Mouse (Mus musculus): ENCODE results near the gene Lasp1. TPM values are rescaled to one million over a fixed set of nuclear protein-coding genes. Genes with fewer than 3 reads are reported as not detected.

Lasp1 gene
- total and polyA plus RNA-seq, 3 experiments, result 31.0 to 122 (median 49.6) TPM

GRCm38 (mm10) chr11:97877341-97877740 lies 78.5 kb downstream of the Lasp1 start:
- no peak for DNase-seq (ENCODE audit: low spot score)
- no peak for TF ChIP-seq POLR2AphosphoS5 (IDR thresholded peaks at IDR 0.05; ENCODE audit: insufficient replicate concordance, low read depth, low read length)
- no peak for TF ChIP-seq CTCF (IDR thresholded peaks at IDR 0.05; ENCODE audit: low read depth, low read length)
- no peak for TF ChIP-seq GATA1 (IDR thresholded peaks at IDR 0.05; ENCODE audit: borderline replicate concordance, low read length)
- no peak for TF ChIP-seq GATA2 (IDR thresholded peaks at IDR 0.05; ENCODE audit: borderline replicate concordance, low read depth, low read length)
- TF ChIP-seq TAL1 (conservative IDR thresholded peaks at IDR 0.05; ENCODE audit: low read depth, low read length), result no peak
- no peak for ATAC-seq (ENCODE audit: extremely low read depth, insufficient number of reproducible peaks, low FRiP score, poor library complexity, severe bottlenecking)
- no peaks in the 10 kb centered on the region for H3K27me3 ChIP-seq (ENCODE audit: insufficient read depth, low read length)
- H3K9me3 ChIP-seq (replicated peaks), result no peaks in the 10 kb centered on the region
- H3K4me3 ChIP-seq (ENCODE audit: low read depth, low read length), result no peak overlapping the region
- H3K36me3 ChIP-seq (replicated peaks), result no peaks in the 10 kb centered on the region
- no peaks in the 10 kb centered on the region; the same call in 1 of the 2 replicates for H3K4me1 ChIP-seq (ENCODE audit: insufficient read depth, low read depth, low read length)

- no peak for ATAC-seq (ENCODE audit: extremely low read depth, insufficient number of reproducible peaks, low FRiP score, poor library complexity, severe bottlenecking)
Observed at GRCm38 (mm10) chr11:97880362-97880761, 81.6 kb downstream of the Lasp1 start.

DNA sequence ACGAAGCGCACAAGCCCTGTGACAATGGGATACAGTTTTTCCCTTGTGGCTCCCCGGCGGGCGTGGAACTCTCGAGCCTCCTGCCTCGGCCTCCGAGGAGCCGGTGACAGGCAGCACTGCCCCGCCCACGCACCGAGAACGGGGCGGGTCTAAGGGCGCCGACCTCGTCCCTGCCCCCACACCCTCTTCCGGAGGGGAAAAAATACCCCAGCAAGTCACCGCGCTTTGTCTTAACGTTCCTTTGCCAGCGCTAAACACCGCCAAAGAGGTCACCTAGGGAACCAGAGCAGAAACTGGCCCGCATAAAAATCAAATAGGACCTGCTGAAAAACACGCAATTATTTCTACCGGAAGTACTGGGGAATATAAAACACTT lies 84.7 kb downstream of the Lasp1 start:
- H3K4me3 ChIP-seq (ENCODE audit: low read depth, low read length), result peak overlapping the region; percentile 72
- H3K4me1 ChIP-seq (ENCODE audit: insufficient read depth, low read depth, low read length), result peaks cover 18% of the 10 kb centered on the region
- H3K9me3 ChIP-seq (replicated peaks), result peaks cover 4% of the 10 kb centered on the region
- DNase-seq (ENCODE audit: low spot score) (peak; percentile 41), ATAC-seq (ENCODE audit: extremely low read depth, insufficient number of reproducible peaks, low FRiP score, poor library complexity, severe bottlenecking) (no peak)
- no peaks in the 10 kb centered on the region for H3K27me3 ChIP-seq (ENCODE audit: insufficient read depth, low read length)
- peaks cover 1% of the 10 kb centered on the region for H3K36me3 ChIP-seq (replicated peaks)
- TF ChIP-seq GATA2 (IDR thresholded peaks at IDR 0.05; ENCODE audit: borderline replicate concordance, low read depth, low read length) (no peak), TAL1 (conservative IDR thresholded peaks at IDR 0.05; ENCODE audit: low read depth, low read length) (no peak), POLR2AphosphoS5 (IDR thresholded peaks at IDR 0.05; ENCODE audit: insufficient replicate concordance, low read depth, low read length) (no peak), CTCF (IDR thresholded peaks at IDR 0.05; ENCODE audit: low read depth, low read length) (no peak), GATA1 (IDR thresholded peaks at IDR 0.05; ENCODE audit: borderline replicate concordance, low read length) (no peak)

More at GRCm38 (mm10) chr11:97880362-97880761, 81.6 kb downstream of the Lasp1 start:
- Histone ChIP-seq H3K4me3 (ENCODE audit: low read depth, low read length) (no peak overlapping the region), H3K36me3 (replicated peaks) (no peaks in the 10 kb centered on the region), H3K9me3 (replicated peaks) (peaks cover 4% of the 10 kb centered on the region), H3K4me1 (ENCODE audit: insufficient read depth, low read depth, low read length) (peaks cover 10% of the 10 kb centered on the region), H3K27me3 (ENCODE audit: insufficient read depth, low read length) (no peaks in the 10 kb centered on the region)
- no peak for TF ChIP-seq GATA1 (IDR thresholded peaks at IDR 0.05; ENCODE audit: borderline replicate concordance, low read length)
- no peak for TF ChIP-seq GATA2 (IDR thresholded peaks at IDR 0.05; ENCODE audit: borderline replicate concordance, low read depth, low read length)
- TF ChIP-seq TAL1 (conservative IDR thresholded peaks at IDR 0.05; ENCODE audit: low read depth, low read length), result no peak
- TF ChIP-seq CTCF (IDR thresholded peaks at IDR 0.05; ENCODE audit: low read depth, low read length), result no peak
- TF ChIP-seq POLR2AphosphoS5 (IDR thresholded peaks at IDR 0.05; ENCODE audit: insufficient replicate concordance, low read depth, low read length), result no peak
- no peak for DNase-seq (ENCODE audit: low spot score)

DNA sequence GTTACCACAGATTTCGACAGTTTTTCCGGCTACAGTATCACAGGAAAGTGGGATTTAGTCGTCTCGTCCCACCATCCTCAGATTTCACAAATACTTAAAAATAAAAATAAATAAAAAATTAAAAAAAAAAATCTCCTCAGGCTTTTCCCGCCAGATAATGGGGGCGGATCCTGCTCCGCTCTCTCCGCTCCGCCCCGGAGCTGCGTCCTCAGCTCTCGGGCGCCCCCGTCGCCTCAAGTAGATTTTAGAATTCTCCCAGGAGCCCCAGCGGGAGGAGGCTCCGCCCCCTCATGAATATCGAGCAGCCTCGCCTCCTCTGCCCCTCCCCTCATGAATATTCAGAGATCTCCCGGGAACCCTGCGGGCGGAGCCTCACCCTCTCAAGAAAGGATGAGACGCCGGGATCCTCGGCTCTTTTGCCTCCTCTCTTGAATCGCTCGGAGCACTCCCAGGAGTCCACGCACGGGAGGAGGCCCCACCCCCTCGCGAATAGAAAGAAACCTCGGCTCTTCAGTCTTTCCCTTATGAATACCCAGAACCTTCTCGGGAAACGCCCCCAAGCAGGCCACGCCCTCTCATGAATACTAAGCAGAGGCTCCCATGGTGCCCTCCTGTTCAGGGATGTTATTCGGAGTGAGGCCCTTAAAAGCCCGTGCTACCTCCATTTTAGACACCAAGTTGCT lies 85.3 kb downstream of the Lasp1 start, which contains the start of gene Fbxo47:
Fbxo47 (minus strand) TSS at position 237 of the 683 bp plus-strand sequence.
- Histone ChIP-seq H3K36me3 (replicated peaks) (peaks cover 3% of the 10 kb centered on the region), H3K9me3 (replicated peaks) (peaks cover 4% of the 10 kb centered on the region), H3K27me3 (ENCODE audit: insufficient read depth, low read length) (no peaks in the 10 kb centered on the region), H3K4me3 (ENCODE audit: low read depth, low read length) (peak within 1 kb of the TSS; percentile 72), H3K4me1 (ENCODE audit: insufficient read depth, low read depth, low read length) (peaks cover 18% of the 10 kb centered on the region)
- ATAC-seq (ENCODE audit: extremely low read depth, insufficient number of reproducible peaks, low FRiP score, poor library complexity, severe bottlenecking) (peak; percentile 94), DNase-seq (ENCODE audit: low spot score) (peak; percentile 76)
- no peak for TF ChIP-seq POLR2AphosphoS5 (IDR thresholded peaks at IDR 0.05; ENCODE audit: insufficient replicate concordance, low read depth, low read length)
- no peak for TF ChIP-seq TAL1 (conservative IDR thresholded peaks at IDR 0.05; ENCODE audit: low read depth, low read length)
- no peak for TF ChIP-seq GATA1 (IDR thresholded peaks at IDR 0.05; ENCODE audit: borderline replicate concordance, low read length)
- no peak for TF ChIP-seq GATA2 (IDR thresholded peaks at IDR 0.05; ENCODE audit: borderline replicate concordance, low read depth, low read length)
- TF ChIP-seq CTCF (IDR thresholded peaks at IDR 0.05; ENCODE audit: low read depth, low read length), result 0 out of 2 replicates have a peak, but pooled peaks have one; percentile 6

GRCm38 (mm10) chr11:97884601-97885185 lies 85.9 kb downstream of the Lasp1 start:
- DNase-seq (ENCODE audit: low spot score) (no peak), ATAC-seq (ENCODE audit: extremely low read depth, insufficient number of reproducible peaks, low FRiP score, poor library complexity, severe bottlenecking) (no peak)
- Histone ChIP-seq H3K27me3 (ENCODE audit: insufficient read depth, low read length) (no peaks in the 10 kb centered on the region), H3K36me3 (replicated peaks) (peaks cover 3% of the 10 kb centered on the region), H3K4me3 (ENCODE audit: low read depth, low read length) (peak overlapping the region; percentile 72), H3K9me3 (replicated peaks) (peaks cover 4% of the 10 kb centered on the region), H3K4me1 (ENCODE audit: insufficient read depth, low read depth, low read length) (peaks cover 19% of the 10 kb centered on the region)
- TF ChIP-seq GATA1 (IDR thresholded peaks at IDR 0.05; ENCODE audit: borderline replicate concordance, low read length) (no peak), POLR2AphosphoS5 (IDR thresholded peaks at IDR 0.05; ENCODE audit: insufficient replicate concordance, low read depth, low read length) (no peak), TAL1 (conservative IDR thresholded peaks at IDR 0.05; ENCODE audit: low read depth, low read length) (no peak), GATA2 (IDR thresholded peaks at IDR 0.05; ENCODE audit: borderline replicate concordance, low read depth, low read length) (no peak), CTCF (IDR thresholded peaks at IDR 0.05; ENCODE audit: low read depth, low read length) (no peak)

GRCm38 (mm10) chr11:97885296-97885915 lies 86.6 kb downstream of the Lasp1 start:
- ATAC-seq (ENCODE audit: extremely low read depth, insufficient number of reproducible peaks, low FRiP score, poor library complexity, severe bottlenecking) (no peak), DNase-seq (ENCODE audit: low spot score) (no peak)
- Histone ChIP-seq H3K9me3 (replicated peaks) (peaks cover 4% of the 10 kb centered on the region), H3K27me3 (ENCODE audit: insufficient read depth, low read length) (0 out of 2 replicates have a peak, but pooled peaks cover under 1% of the 10 kb centered on the region), H3K4me1 (ENCODE audit: insufficient read depth, low read depth, low read length) (peaks cover 20% of the 10 kb centered on the region), H3K4me3 (ENCODE audit: low read depth, low read length) (no peak overlapping the region; the same call in 1 of the 2 replicates), H3K36me3 (replicated peaks) (peaks cover 3% of the 10 kb centered on the region)
- TF ChIP-seq CTCF (IDR thresholded peaks at IDR 0.05; ENCODE audit: low read depth, low read length) (no peak), TAL1 (conservative IDR thresholded peaks at IDR 0.05; ENCODE audit: low read depth, low read length) (no peak), GATA2 (IDR thresholded peaks at IDR 0.05; ENCODE audit: borderline replicate concordance, low read depth, low read length) (no peak)

Other genes with a start within 250 kb of the Lasp1 start
- gene Srcin1, start 222.8 kb upstream of the Lasp1 start, total RNA-seq (2014; fragmentation: Nextera tagmentation), result 0.15 TPM in 2 replicates
- gene Srcin1, start 222.8 kb upstream of the Lasp1 start, total RNA-seq (2017), result 0.29 and 0.49 TPM in 2 replicates
- 0.21 and 0.25 TPM in 2 replicates for gene Srcin1, start 222.8 kb upstream of the Lasp1 start, polyA plus RNA-seq (2012)
- gene Epop, start 169.3 kb upstream of the Lasp1 start, total RNA-seq (2014; fragmentation: Nextera tagmentation), result 2.6 and 4.5 TPM in 2 replicates
- 2.7 and 3.9 TPM in 2 replicates for gene Epop, start 169.3 kb upstream of the Lasp1 start, total RNA-seq (2017)
- 60.9 and 77.7 TPM in 2 replicates for gene Epop, start 169.3 kb upstream of the Lasp1 start, polyA plus RNA-seq (2012)
- gene Mllt6, start 135.6 kb upstream of the Lasp1 start, total RNA-seq (2014; fragmentation: Nextera tagmentation), result 16.5 and 18.7 TPM in 2 replicates
- gene Mllt6, start 135.6 kb upstream of the Lasp1 start, total RNA-seq (2017), result 10.9 and 11.2 TPM in 2 replicates
- 38.3 and 42.6 TPM in 2 replicates for gene Mllt6, start 135.6 kb upstream of the Lasp1 start, polyA plus RNA-seq (2012)
- gene Cisd3, start 113.2 kb upstream of the Lasp1 start, total RNA-seq (2014; fragmentation: Nextera tagmentation), result 14.7 and 19.1 TPM in 2 replicates
- 8.8 and 14.9 TPM in 2 replicates for gene Cisd3, start 113.2 kb upstream of the Lasp1 start, total RNA-seq (2017)
- gene Cisd3, start 113.2 kb upstream of the Lasp1 start, polyA plus RNA-seq (2012), result 0.69 and 2.6 TPM in 2 replicates
- 5.4 and 7.2 TPM in 2 replicates for gene Pcgf2, start 98.5 kb upstream of the Lasp1 start, total RNA-seq (2014; fragmentation: Nextera tagmentation)
- 0.41 TPM in 1 of 2 replicates, not detected in the other for gene Pcgf2, start 98.5 kb upstream of the Lasp1 start, total RNA-seq (2017)
- gene Pcgf2, start 98.5 kb upstream of the Lasp1 start, polyA plus RNA-seq (2012), result 18.5 and 21.1 TPM in 2 replicates
- gene Psmb3, start 95.6 kb upstream of the Lasp1 start, total RNA-seq (2014; fragmentation: Nextera tagmentation), result 49.9 and 78.3 TPM in 2 replicates
- gene Psmb3, start 95.6 kb upstream of the Lasp1 start, total RNA-seq (2017), result 191 and 258 TPM in 2 replicates
- gene Psmb3, start 95.6 kb upstream of the Lasp1 start, polyA plus RNA-seq (2012), result 23.7 and 93.4 TPM in 2 replicates
- gene Pip4k2b, start 54.3 kb upstream of the Lasp1 start, total RNA-seq (2014; fragmentation: Nextera tagmentation), result 19.6 and 23.2 TPM in 2 replicates
- 14.5 and 16.7 TPM in 2 replicates for gene Pip4k2b, start 54.3 kb upstream of the Lasp1 start, total RNA-seq (2017)
- 22.0 and 25.6 TPM in 2 replicates for gene Pip4k2b, start 54.3 kb upstream of the Lasp1 start, polyA plus RNA-seq (2012)
- 13.5 and 20.8 TPM in 2 replicates for gene Cwc25, start 32.4 kb upstream of the Lasp1 start, total RNA-seq (2014; fragmentation: Nextera tagmentation)
- gene Cwc25, start 32.4 kb upstream of the Lasp1 start, total RNA-seq (2017), result 25.5 and 27.4 TPM in 2 replicates
- gene Cwc25, start 32.4 kb upstream of the Lasp1 start, polyA plus RNA-seq (2012), result 22.5 and 23.2 TPM in 2 replicates
- gene 1700001P01Rik, start 23.1 kb upstream of the Lasp1 start, total RNA-seq (2014; fragmentation: Nextera tagmentation), result not detected in 2 replicates
- 0.23 and 0.33 TPM in 2 replicates for gene 1700001P01Rik, start 23.1 kb upstream of the Lasp1 start, total RNA-seq (2017)
- gene 1700001P01Rik, start 23.1 kb upstream of the Lasp1 start, polyA plus RNA-seq (2012), result 0.09 TPM in 1 of 2 replicates, not detected in the other
- 580 and 589 TPM in 2 replicates for gene Rpl23, start 16.6 kb upstream of the Lasp1 start, total RNA-seq (2014; fragmentation: Nextera tagmentation)
- gene Rpl23, start 16.6 kb upstream of the Lasp1 start, total RNA-seq (2017), result 1,583 and 1,694 TPM in 2 replicates
- gene Rpl23, start 16.6 kb upstream of the Lasp1 start, polyA plus RNA-seq (2012), result 255 and 258 TPM in 2 replicates
- gene B230217C12Rik, start 41.8 kb downstream of the Lasp1 start, total RNA-seq (2014; fragmentation: Nextera tagmentation), result not detected in 2 replicates
- 0.16 TPM in 1 of 2 replicates, not detected in the other for gene B230217C12Rik, start 41.8 kb downstream of the Lasp1 start, total RNA-seq (2017)
- not detected in 2 replicates for gene B230217C12Rik, start 41.8 kb downstream of the Lasp1 start, polyA plus RNA-seq (2012)
- gene Fbxo47, start 85.2 kb downstream of the Lasp1 start, total RNA-seq (2014; fragmentation: Nextera tagmentation), result 0.58 and 1.9 TPM in 2 replicates
- gene Fbxo47, start 85.2 kb downstream of the Lasp1 start, total RNA-seq (2017), result 0.55 and 0.70 TPM in 2 replicates
- gene Fbxo47, start 85.2 kb downstream of the Lasp1 start, polyA plus RNA-seq (2012), result not detected in 2 replicates
- gene Plxdc1, start 187.4 kb downstream of the Lasp1 start, total RNA-seq (2014; fragmentation: Nextera tagmentation), result not detected in 2 replicates
- gene Plxdc1, start 187.4 kb downstream of the Lasp1 start, total RNA-seq (2017), result 0.06 and 0.11 TPM in 2 replicates
- gene Plxdc1, start 187.4 kb downstream of the Lasp1 start, polyA plus RNA-seq (2012), result 0.03 TPM in 2 replicates
- gene Arl5c, start 197.2 kb downstream of the Lasp1 start, total RNA-seq (2014; fragmentation: Nextera tagmentation), result not detected in 2 replicates
- 0.44 TPM in 1 of 2 replicates, not detected in the other for gene Arl5c, start 197.2 kb downstream of the Lasp1 start, total RNA-seq (2017)
- not detected in 2 replicates for gene Arl5c, start 197.2 kb downstream of the Lasp1 start, polyA plus RNA-seq (2012)
- gene Cacnb1, start 224.0 kb downstream of the Lasp1 start, total RNA-seq (2014; fragmentation: Nextera tagmentation), result 1.4 TPM in 1 of 2 replicates, not detected in the other
- gene Cacnb1, start 224.0 kb downstream of the Lasp1 start, total RNA-seq (2017), result 0.05 and 0.41 TPM in 2 replicates
- gene Cacnb1, start 224.0 kb downstream of the Lasp1 start, polyA plus RNA-seq (2012), result 0.61 and 0.63 TPM in 2 replicates
- 3,100 and 3,267 TPM in 2 replicates for gene Rpl19, start 227.7 kb downstream of the Lasp1 start, total RNA-seq (2014; fragmentation: Nextera tagmentation)
- 2,161 and 2,395 TPM in 2 replicates for gene Rpl19, start 227.7 kb downstream of the Lasp1 start, total RNA-seq (2017)
- 2,216 and 2,673 TPM in 2 replicates for gene Rpl19, start 227.7 kb downstream of the Lasp1 start, polyA plus RNA-seq (2012)

Data from G1E (cell line).